In the genomic region with DNA sequence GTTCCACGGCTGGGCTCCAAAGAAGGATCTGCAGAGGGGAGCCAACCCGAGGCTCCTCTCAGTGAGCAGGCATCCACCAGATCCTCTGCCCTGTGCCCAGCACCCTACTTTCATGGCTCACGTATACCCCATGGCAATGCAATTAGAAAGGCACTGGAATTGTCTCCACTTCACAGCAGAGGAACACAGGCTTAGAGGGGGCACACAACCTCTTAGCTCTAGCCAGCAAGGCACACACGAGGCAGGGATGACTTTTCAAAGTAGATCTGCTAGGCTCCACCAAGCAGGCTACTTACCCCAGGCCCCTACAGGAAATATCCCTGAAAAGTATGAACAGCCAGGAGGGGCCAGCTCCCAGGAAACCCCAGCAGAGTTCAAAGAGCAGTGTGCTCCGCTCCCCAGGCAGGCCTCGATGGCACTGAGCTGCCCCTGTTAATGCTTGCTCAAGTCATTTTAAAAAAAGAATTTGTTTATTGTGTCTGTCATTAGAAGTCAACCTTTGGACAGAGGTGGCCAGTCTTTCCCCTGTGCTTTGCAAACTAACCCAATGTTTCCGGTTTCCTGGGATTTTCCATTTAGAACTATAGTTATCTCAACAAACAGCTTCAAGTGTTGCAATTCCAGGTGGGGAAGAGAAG, we compare ENCODE assay signal across 13 mouse cellular contexts.
DNase-seq lines count a peak whose midpoint lies in the region; ATAC-seq and TF ChIP-seq lines count a peak whose summit lies in the region.
"Had no signal": no experiment of that assay in that cellular context is flagged by ENCODE, and none has a peak within 500 bp of the region (broad histone marks: within the 10 kb centered on the region; RNA-seq: fewer than 3 reads in every experiment).

No protein-coding gene starts in this region.

- no peak for TF ChIP-seq CTCF in spleen, adult 2 months (IDR thresholded peaks at IDR 0.05; ENCODE audit: extremely low read depth, insufficient read depth, insufficient read length, insufficient replicate concordance)

- H3K4me2 ChIP-seq in heart, embryonic 14.5 days (ENCODE audit: low read length), result no peak overlapping the region
- no peak overlapping the region for H3K4me2 ChIP-seq in stomach, embryonic 16.5 days (ENCODE audit: low read depth, low read length)

- H3K4me1 ChIP-seq in heart, embryonic 14.5 days (ENCODE audit: control insufficient read depth in 2 of 2, insufficient read depth in 2 of 2, low read length in 2 of 2), result peaks cover 53 to 92% of the 10 kb centered on the region in 2 experiments
- peaks cover 31% of the 10 kb centered on the region for H3K4me1 ChIP-seq in spleen, adult 2 months (ENCODE audit: control insufficient read depth, insufficient read depth, insufficient read length)
- H3K4me1 ChIP-seq in stomach, embryonic 16.5 days (ENCODE audit: control insufficient read depth, insufficient read depth, low read length), result peaks cover 23% of the 10 kb centered on the region

- DNase-seq in heart, postnatal 10 days, result no peak
- DNase-seq in spleen, adult 2 months (ENCODE audit: low read depth in 1 of 2, low spot score in 2 of 2), result no peak
- no peak for DNase-seq in spleen, postnatal 14 days (ENCODE audit: low spot score in 2 of 2)
- peak; percentile 54 for DNase-seq in kidney, postnatal 10 days
- DNase-seq in testis, postnatal 10 days (ENCODE audit: low spot score), result no peak
- DNase-seq: adrenal gland, postnatal 25 days; cerebellum, adult 8-10 months; gastrocnemius, postnatal 36 days; lung, postnatal 14 days had no signal

- TF ChIP-seq POLR2A in spleen, adult 2 months (IDR thresholded peaks at IDR 0.05; ENCODE audit: low read depth, low read length), result no peak

- peaks cover 7% of the 10 kb centered on the region; the same call in 1 of the 2 replicates for H3K9me3 ChIP-seq in heart, embryonic 14.5 days (ENCODE audit: control insufficient read depth, low read length)
- H3K9me3 ChIP-seq in stomach, embryonic 16.5 days (replicated peaks; ENCODE audit: control insufficient read depth, low read length), result 0 out of 2 replicates have a peak, but pooled peaks cover 6% of the 10 kb centered on the region

- peaks cover 64% of the 10 kb centered on the region for H3K36me3 ChIP-seq in heart, embryonic 14.5 days (ENCODE audit: control insufficient read depth, insufficient read depth, low read length)
- no peaks in the 10 kb centered on the region for H3K36me3 ChIP-seq in spleen, adult 2 months (ENCODE audit: control insufficient read depth, insufficient read depth, low read length)
- H3K36me3 ChIP-seq in stomach, embryonic 16.5 days (ENCODE audit: control insufficient read depth, insufficient read depth, low read length), result peaks cover 4% of the 10 kb centered on the region; the same call in 1 of the 2 replicates

- no peak overlapping the region for H3K4me3 ChIP-seq in heart, embryonic 14.5 days (ENCODE audit: control insufficient read depth in 1 of 2, insufficient read depth in 1 of 2, low read depth in 1 of 2, low read length in 2 of 2)
- H3K4me3 ChIP-seq in spleen, adult 2 months (ENCODE audit: extremely low read depth, insufficient read depth, insufficient read length), result no peak overlapping the region
- no peak overlapping the region for H3K4me3 ChIP-seq in stomach, embryonic 16.5 days (replicated peaks; ENCODE audit: low read length)
- H3K4me3 ChIP-seq: embryonic facial prominence, embryonic 10.5 days had no signal

- peak overlapping the region in 1 of 2 experiments; percentile 17; a peak in 1 of 4 replicates for H3K27ac ChIP-seq in heart, embryonic 14.5 days (replicated peaks in 1 of 2; ENCODE audit: control insufficient read depth in 1 of 2, insufficient read depth in 1 of 2, low read depth in 2 of 2, low read length in 2 of 2)
- H3K27ac ChIP-seq in spleen, adult 2 months (ENCODE audit: insufficient read depth, low read length), result peak overlapping the region; percentile 46; the same call in 1 of the 2 replicates
- peak overlapping the region; percentile 54 for H3K27ac ChIP-seq in stomach, embryonic 16.5 days (ENCODE audit: low read length)
- H3K27ac ChIP-seq: embryonic facial prominence, embryonic 10.5 days had no signal

- intact Hi-C loops in heart, postnatal 10 days (cut with DNase I), result no loop called here

- H3K27me3 ChIP-seq in heart, embryonic 14.5 days (ENCODE audit: control insufficient read depth, insufficient read depth, low read length), result no peaks in the 10 kb centered on the region
- no peaks in the 10 kb centered on the region for H3K27me3 ChIP-seq in spleen, adult 2 months (ENCODE audit: control insufficient read depth, insufficient read depth, low read length)
- H3K27me3 ChIP-seq in stomach, embryonic 16.5 days (ENCODE audit: control insufficient read depth, insufficient read depth, low read length), result no peaks in the 10 kb centered on the region

- ATAC-seq in heart, embryonic 14.5 days (ENCODE audit: insufficient number of reproducible peaks, insufficient read depth, low FRiP score, low read depth), result no peak
- peak; percentile 51 for ATAC-seq in stomach, embryonic 16.5 days (ENCODE audit: insufficient read depth, low FRiP score)
- ATAC-seq in inflammation-experienced regulatory T-cells, adult 6 months, result no peak

- 56% methylated on average over 7 of the region's 7 CpGs for WGBS in heart, embryonic 14.5 days
- 61% methylated on average over 7 of the region's 7 CpGs for WGBS in spleen, adult 2 months
- WGBS in stomach, embryonic 16.5 days, result 48% methylated on average over 7 of the region's 7 CpGs

- H3K9ac ChIP-seq in heart, embryonic 14.5 days (ENCODE audit: low read length), result peak overlapping the region; percentile 8; the same call in 1 of the 2 replicates
- no peak overlapping the region for H3K9ac ChIP-seq in stomach, embryonic 16.5 days (ENCODE audit: low read length)
